Mouse (Mus musculus): ENCODE measurements around the gene Birc2. TPM values are rescaled to one million over a fixed set of nuclear protein-coding genes. Genes with fewer than 3 reads are reported as not detected.
A peak's percentile ranks its signal among the peaks of the same experiment; 100 is the strongest.
"Not testable (repeated sequence)": the region's sequence is repeated elsewhere in the genome, so short reads cannot be mapped to it uniquely, and the experiment has no call there.

Birc2 gene
- 10 to 100 TPM; 35.1 to 37.5 TPM for total RNA-seq (2021)

DNA sequence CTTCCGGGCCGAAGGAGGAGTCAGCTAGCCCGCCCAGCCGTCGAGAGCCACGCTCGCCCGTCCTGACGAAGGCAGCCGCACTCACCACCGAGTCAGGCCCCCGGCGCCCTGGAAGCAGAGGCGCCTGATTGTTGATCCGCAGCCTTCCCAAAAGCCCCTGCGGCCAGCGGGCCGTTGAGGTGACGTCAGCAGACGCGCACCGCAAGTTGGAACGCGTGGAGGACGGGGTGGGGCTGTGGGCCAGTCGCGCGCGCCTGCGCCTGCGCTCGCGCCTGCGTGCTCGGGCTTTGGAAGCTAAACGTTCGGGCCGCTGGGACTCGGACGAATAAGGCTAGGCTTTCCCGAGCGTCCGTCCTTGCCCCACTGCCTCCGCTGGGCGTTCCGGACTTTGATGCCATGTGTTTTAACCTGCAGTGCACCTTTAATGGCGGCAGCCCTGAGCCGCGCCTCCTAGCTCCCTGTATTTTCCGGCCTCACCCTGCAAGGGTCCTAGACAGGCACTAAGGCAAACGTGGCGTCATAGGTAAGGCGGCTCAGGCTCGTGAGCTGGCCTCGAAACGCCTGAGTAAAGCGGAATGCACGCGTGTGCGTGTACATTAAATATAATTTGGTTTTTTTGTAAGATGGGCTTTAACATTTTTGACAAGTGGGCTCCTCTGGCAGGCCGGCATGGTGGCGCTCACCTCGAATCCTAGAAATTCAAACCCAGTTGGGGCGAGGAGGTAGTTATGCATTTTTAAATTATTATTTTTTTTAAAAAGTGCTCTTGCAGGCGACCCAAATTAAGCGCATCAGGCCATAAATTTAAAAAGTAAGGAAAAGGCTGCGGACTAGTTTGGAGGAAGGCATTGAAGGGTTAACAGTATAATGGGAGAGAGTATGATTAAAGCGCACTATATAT lies at the start of gene Birc2:
TSS of gene Birc2 (minus strand) at position 160 of the 901 bp plus-strand sequence.
- intact Hi-C loops (cut with DNase I): loop anchor here (1.0 to 10.0 kb wide), 4 partner anchors 73 to 652 kb away; partner anchors contain the start of genes Cep126, Dcun1d5, Dync2h1 and Tmem123
- peak; percentile 97 for DNase-seq (ENCODE audit: low spot score in 2 of 2)

DNA sequence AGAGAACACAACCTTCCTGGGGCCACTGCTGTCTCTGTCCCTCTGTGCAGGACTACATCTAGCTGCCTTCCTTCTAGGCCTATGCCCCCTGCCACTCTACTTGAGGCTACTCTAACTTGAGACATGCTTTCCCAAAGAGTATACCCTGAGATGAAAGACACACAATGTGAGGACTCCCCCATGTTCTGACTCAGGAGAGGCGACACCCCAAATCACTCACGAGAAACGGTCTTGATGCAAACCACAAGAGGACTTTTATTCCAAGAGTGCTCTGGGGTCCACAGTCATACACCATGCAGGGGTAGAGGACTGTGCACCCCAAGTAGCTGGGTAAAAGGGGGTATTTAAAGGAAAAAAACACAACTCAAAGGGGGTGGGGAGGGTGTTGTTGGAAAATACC lies 47.5 kb upstream of the Birc2 start:
- intact Hi-C loops (cut with DNase I): no loop called here
- no peak for DNase-seq (ENCODE audit: low spot score in 2 of 2)

DNA sequence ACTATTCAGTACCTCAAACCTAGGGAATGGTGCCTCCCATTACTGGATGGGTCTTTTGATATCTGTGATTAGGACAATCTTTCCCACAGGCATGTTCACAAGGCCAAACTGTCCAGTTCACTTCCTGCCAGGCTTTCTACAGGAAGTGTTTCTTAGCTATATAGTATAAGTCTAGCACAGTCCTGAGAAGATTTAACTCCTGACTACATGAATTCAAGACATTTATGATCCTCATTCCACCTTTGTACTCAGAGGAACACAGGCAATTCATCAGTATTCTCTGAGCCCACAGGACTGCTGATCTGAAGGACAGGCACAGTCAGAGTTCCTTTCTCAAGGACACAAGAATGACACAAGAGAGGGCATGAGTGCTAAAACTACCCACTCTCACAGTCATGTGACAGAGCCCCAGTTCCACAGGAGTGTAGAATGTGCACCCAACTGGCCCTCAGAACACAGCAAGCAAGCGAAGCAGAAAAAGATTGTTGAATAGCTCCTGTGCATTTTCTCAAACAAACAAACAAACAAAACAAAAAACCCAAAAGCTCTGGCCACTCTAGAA lies 45.5 kb upstream of the Birc2 start:
- intact Hi-C loops (cut with DNase I): no loop called here
- DNase-seq (ENCODE audit: low spot score in 2 of 2): no peak

DNA sequence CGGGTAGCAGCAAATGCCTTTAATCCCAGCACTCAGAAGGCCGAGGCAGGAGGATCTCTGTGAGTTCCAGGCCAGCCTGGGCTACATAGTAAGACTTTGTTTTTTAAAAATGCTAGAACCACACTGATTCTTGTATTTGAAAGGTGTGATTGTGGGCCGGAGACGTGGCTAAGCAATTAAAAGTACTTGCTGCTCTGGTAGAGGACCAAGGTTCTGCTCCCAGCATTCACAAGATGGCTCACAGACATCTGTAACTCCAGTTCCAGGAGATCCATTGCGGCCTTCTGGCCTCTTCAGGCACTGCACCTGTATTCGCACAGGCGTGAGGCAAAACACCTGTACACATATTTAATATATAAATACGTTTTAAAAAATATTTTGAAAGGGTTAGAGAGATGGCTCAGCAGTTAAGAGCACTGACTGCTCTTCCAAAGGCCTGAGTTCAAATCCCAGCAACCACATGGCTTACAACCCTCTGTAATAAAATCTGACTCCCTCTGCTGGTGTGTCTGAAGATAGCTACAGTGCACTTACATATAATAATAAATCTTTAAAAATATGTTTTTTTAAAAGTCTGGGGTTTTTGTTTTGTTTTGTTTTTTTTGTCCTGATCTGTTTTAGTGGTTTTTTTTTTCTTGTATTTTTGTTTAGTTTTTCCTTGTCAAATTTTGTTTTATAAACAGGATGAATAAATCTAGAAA lies 36.8 kb upstream of the Birc2 start:
- intact Hi-C loops (cut with DNase I): no loop called here
- DNase-seq (ENCODE audit: low spot score in 2 of 2): no peak

DNA sequence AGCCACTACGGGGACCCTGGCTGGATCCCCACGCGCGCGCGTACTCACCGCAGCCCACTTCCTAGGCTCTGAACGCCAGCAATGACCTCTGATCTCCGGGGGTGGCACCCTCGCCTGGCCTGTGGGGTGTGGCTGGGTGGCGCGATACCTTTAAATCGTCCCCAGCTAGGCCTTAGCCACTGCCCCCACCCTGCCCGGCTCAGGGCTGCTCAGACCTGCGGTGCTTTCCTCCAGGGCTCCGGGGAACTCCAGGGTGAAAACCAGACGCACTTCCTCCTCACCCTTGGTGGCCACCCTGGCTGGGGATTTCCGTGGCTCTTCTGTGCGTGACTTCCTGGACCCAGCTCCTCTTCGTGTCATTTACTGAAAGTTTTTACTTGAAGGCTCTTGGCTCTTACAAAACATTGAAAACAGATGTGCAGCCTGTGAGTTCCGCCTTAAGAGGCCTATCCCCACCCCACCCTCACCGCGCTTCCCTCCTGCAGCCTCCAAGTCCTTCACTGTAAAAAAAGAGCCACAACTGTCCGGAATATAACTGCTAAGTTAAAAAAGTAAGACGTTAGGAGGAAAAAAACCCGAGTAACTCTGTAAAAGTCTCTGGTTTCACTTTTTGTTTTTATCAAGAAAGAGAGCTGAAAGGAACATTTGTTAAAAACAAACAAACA lies 36.0 kb upstream of the Birc2 start, which contains the start of gene Birc3:
TSS of gene Birc3 (minus strand) at position 412 of the 665 bp plus-strand sequence.
- intact Hi-C loops (cut with DNase I): no loop called here
- DNase-seq (ENCODE audit: low spot score in 2 of 2): peak; percentile 6 to 14

DNA sequence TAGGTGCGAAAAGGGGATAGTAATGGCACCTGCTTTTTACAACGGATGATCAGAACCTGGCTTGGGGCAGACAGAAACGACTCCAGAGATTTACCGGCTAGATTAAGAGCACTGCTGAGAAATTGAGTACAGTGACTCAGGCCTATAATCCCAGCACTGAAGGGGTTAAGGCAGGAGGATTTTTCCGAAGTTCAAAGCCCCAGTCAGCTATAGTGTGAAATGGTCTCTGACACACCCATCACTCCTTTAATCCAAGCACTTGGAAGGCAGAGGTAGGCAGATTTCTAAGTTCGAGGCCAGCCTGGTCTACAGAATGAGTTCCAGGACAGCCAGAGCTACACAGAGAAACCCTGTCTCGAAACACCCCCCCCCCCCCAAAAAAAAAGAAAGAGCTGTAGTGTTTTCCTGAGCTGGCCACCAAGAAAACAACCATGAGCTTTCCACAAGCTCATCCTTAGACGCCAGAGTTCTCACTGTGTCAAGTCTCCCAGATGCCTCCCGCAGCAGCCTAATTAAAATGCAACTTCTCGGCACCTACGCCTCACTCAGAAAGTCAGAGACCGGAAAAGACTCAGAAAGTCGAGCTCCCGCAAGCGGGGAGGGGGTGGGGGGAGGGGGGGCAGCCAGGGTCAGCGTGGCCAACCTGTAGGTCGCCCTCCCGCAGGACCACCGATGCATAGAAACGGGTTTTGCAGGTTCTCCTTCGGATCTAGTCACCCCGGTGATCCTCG lies 35.3 kb upstream of the Birc2 start:
- intact Hi-C loops (cut with DNase I): no loop called here
- no peak for DNase-seq (ENCODE audit: low spot score in 2 of 2)

DNA sequence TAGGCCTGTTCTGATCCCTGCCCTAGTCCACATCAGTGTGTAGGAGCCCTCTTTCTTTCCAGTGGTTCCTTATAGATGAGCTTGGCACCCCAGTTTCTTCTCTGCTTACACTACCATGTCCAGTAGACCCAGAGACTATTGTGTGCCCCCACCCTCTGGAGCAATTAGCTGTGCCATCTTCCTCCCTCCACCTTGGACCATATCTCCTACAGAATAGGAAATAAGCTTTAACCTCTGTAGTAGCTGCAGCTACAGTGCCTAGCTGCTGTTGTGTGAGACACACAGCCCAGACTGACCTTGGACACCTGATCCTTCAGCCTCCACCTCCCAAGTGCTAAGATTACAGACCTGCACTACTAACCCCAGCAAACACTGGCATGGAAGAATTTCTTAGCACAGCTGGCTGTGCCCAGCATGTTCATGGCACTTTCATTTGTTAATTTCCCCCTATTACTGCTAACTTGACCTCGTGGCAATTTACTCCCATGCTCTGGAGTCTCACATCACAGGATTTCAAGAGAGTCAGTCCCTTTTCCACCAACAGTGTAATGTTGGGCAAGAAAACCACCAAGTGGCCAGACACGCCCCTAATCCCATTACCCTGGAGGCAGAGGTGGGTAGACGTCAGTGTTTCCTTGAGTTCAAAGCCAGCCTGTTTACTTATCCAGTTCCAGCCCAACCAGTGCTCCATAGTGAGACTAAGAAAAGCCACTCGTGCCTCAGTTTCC lies 34.6 kb upstream of the Birc2 start:
- no peak for DNase-seq (ENCODE audit: low spot score in 2 of 2)
- intact Hi-C loops (cut with DNase I): no loop called here

DNA sequence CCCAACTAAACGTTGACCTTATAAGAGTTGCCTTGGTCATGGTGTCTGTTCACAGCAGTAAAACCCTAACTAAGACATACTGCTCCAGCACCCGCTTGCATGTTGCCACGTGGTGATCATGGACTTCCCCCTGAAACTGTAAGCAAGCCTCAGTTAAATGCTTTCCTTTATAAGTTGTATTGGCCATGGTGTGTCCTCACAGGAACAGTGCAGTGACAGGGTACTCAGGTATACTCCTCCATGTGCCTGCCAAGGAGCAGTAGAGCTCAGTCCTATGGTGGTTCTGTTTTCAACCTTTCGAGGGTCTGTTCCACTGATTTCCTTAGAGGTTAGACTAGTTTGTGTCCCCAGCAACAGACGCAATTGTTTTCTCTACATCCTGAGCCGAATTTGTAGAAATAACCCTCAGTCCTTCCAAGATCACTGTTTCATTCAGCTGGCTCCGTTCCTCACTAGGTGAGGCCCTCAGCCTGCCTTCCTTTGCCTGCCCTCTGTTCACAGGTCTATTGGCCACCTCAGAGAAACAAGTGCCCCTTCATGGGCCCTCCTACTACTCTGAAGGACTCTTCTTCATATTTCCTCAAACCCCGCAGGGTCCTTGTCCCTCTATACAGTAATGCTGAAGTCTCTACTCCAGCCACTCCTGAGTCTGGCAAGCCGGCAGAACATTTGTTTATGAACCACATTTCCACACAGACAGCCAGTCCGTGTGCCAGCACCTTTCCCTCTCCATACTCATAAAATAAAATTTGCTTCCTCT lies 33.9 kb upstream of the Birc2 start:
- intact Hi-C loops (cut with DNase I): no loop called here
- DNase-seq (ENCODE audit: low spot score in 2 of 2): no peak

DNA sequence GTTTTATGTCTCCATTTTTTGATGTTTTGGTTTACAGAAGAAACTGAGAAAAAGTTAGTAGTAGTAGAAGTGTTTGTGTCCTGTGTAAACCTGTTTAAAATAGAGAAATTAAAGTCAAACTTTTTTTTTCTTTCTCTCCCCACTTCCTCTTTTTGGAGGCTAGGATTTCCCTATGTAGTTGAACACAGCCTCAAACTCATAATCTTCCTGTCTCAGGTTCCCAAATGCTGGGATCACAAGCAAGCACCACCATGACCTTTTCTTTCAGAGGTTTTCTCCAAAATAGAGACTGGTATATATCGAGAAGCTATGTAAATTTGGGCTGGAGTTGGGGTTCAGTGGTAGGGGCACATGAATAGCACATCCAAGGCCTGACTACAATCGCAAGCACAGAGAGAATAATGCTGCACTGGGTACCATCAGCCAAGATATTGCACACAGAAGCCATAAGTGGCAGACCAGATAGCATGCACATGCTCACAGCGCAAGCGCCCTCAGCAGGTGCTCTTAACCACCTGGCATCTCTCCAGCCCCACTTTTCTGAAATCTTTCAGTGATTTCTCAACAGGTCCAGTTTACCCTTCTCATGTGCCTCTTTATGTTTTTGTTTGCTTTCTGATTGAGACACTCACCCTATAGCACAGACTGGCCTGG lies 32.1 kb upstream of the Birc2 start:
- DNase-seq (ENCODE audit: low spot score in 2 of 2): no peak
- intact Hi-C loops (cut with DNase I): no loop called here

DNA sequence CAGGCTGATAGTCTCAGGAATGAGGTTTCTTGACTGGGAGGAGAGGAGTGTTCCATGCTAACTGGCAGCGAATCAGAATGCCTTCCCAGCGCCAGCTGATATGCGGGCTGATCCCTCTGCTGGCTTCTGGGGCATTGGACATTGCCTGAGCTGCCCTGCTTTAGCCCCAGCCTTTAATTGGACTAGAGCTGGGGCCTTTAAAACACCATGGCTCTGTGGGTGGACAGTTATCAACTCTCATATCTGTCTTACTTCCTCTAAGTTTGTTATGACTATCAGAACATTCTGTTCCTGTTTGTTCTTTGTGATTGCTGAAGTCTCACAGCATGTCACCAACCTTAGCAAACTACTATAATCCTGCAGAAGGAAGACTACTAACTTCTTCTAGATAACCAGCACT lies 31.1 kb upstream of the Birc2 start:
- DNase-seq (ENCODE audit: low spot score in 2 of 2): no peak
- intact Hi-C loops (cut with DNase I): no loop called here

DNA sequence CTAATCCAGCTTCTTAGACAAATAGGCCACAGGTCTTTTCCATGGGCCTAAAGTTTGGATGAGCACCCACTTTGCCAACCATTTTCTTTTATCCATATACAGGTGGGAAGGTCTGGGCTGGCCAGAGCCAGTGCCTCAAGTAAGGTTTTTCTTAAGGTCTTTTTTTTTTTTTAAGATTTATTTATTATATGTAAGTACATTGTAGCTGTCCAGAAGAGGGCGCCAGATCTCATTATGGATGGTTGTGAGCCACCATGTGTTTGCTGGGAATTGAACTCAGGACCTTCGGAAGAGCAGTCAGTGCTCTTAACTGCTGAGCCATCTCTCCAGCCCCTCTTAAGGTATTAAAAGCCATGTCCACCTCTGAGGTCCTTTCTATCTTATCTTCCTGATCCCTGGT lies 30.1 kb upstream of the Birc2 start:
- intact Hi-C loops (cut with DNase I); DNase-seq (ENCODE audit: low spot score in 2 of 2): not testable (repeated sequence)

DNA sequence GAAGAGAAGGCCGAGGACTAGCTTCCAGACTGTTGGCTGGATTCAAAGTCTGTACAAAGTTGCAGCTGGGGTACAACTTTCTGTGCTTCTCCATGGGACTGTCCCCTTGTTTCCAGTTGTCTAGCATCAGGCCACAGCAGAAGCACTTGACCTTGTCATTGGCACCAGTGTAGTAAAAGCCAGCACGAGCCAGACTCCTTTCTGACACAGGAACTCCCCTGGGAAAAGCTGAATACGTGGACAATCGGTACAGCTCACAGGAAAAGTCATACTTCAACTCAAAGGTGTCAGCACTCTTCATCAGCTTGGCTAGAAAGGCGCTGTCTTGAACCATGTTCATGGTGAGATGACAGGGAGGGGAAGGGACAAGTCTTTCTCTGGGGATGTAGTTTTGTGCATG lies 24.1 kb upstream of the Birc2 start:
- DNase-seq (ENCODE audit: low spot score in 2 of 2): no peak
- intact Hi-C loops (cut with DNase I): no loop called here

DNA sequence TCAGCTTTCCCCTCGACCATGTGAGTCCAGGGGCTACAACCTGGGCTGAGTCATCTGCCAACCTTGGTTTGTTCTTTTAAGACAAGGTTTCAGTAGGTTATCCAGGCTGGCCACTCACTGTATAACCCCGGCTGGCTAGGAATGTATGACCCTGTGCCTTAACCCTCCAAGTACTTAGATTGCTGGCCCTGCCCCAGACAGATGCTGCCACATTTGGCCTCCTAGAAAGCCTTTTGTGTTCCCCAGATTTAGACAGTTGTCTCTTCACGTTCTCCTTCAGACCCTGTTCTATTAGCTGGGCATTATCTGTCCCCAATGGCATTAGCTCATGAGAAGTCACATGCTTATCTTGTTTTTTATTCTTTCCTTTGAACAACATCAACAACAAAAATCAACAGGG lies 19.0 kb upstream of the Birc2 start:
- intact Hi-C loops (cut with DNase I): loop anchor here (1.0 to 5.0 kb wide), 3 partner anchors 41 to 254 kb away; no protein-coding TSS in a partner anchor
- no peak for DNase-seq (ENCODE audit: low spot score in 2 of 2)

DNA sequence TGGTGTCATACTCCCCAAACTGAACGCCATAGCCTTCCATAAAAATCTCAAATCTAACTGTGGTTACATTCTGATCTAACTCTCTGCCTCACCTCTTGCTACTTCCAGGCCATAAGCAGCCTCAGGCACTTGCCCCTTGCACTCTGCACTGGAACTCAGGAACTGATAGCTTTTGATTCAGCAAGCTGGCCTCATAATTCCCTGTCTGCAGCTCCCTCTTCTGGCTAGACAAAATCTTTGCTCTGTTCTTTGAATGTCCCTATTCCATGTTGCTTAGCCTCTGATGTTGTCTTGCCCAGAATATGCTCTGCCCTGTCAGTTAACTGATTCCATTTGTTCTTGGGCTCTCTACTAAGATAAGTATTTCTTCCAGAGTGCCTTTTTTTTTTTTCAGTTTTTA lies 18.5 kb upstream of the Birc2 start:
- intact Hi-C loops (cut with DNase I): loop anchor here (1.0 to 5.0 kb wide), 3 partner anchors 42 to 253 kb away; no protein-coding TSS in a partner anchor
- peak; percentile 20 to 51 for DNase-seq (ENCODE audit: low spot score in 2 of 2)

DNA sequence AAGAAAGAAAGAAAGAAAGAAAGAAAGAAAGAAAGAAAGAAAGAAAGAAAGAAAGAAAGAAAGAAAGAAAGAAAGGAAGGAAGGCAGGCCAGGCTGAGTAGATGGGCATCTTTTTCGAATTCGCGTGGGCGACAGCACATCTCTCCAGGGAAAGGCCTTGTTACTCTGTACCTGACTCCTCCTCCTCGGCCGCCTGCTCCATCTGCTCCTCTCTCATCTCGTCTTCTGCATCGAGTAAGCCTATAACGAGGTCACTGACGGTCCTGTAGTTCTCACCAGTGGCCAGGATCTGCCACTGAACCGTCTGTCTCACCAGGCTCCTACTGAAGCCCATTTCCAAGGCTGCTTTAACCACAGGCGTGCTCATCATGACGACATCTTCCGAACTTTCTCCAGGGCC lies 17.3 kb upstream of the Birc2 start:
- DNase-seq (ENCODE audit: low spot score in 2 of 2); intact Hi-C loops (cut with DNase I): not testable (repeated sequence)

DNA sequence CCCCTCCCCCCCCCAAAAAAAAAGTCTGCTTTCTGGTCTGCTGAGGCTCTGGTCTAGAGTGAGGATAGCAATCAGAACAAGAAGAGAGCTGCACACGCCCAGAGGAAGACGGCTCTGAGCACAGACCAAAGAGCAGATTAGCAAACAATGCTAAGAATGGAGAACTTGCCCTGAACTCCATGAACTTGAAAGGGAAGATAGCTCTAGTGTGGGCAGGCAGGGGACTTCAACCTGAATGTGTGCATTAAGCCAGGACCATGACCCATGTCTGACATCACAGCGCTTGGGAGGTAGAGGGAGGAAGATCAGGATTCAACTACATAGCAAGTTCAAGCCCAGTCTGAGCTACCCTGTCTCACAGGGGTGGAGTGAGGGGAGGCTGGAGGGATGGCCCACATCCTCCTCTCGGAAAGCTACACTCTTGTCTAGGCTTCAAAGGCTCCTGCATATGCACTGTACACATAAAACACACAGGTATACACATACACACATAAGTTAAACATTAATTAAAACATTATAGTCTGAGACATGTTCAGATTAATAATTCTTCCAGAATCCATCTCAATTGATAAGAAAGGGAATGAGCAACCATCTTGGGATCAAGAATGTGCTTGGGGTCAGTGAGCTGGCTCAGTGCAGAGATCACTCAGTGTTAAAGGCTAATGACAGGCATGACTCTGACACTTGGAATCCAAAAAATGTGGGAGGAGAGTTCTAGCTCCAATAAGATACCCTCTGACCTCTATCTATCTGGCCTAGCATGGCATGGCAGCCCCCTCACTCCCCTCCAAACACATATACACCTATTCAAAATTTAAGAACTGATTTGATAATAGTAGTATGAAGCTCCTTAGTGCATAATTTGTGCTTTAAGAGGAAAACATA lies 15.7 kb upstream of the Birc2 start:
- intact Hi-C loops (cut with DNase I): no loop called here
- no peak for DNase-seq (ENCODE audit: low spot score in 2 of 2)

Measured in left cerebral cortex, postnatal 25 days (tissue).